Mouse (Mus musculus) G1E (cell line): ENCODE measurements around the gene Gosr1.

Experiments
- CTCF ChIP-seq: IDR thresholded peaks from 2 replicates; pipeline ENCODE4 v1.5.1; 2012; ENCODE audit warnings: low read depth, low read length, inconsistent platforms, mixed read lengths
- GATA1 ChIP-seq: IDR thresholded peaks from 2 replicates; pipeline ENCODE4 v1.6.1; 2012; ENCODE audit warnings: borderline replicate concordance, low read length, inconsistent platforms, mixed read lengths
- GATA2 ChIP-seq: IDR thresholded peaks from 2 replicates; pipeline ENCODE4 v1.6.1; 2012; ENCODE audit warnings: low read depth, low read length, inconsistent platforms, borderline replicate concordance
- POLR2AphosphoS5 ChIP-seq: IDR thresholded peaks from 2 replicates; pipeline ENCODE4 v1.6.1; 2012; ENCODE audit warnings: low read depth, low read length, inconsistent platforms; ENCODE audit not compliant: insufficient replicate concordance
- TAL1 ChIP-seq: conservative IDR thresholded peaks from 2 replicates; pipeline ENCODE4 v1.6.1; 2012; ENCODE audit warnings: low read depth, low read length, inconsistent platforms, mixed read lengths

DNA sequence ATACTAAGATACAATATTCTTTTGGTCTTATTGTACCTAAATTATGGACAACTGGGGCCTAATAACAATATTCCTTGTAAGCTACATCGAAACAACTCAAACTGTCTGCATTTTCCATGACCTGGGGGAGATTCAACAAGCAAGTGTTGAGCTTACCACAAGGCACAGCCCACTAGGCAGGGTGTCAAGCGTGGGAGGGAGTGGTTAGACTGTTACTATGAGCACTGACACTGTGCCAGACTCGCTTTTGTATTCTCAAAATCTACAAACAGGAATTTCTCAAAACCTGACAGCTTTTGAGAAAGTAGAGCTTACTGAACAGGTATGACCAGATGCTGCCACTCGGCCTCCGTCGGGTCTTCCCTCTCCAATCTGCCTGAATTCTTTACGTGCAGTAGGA, 28.0 kb upstream of the Gosr1 start:
- TF ChIP-seq CTCF (no peak), GATA1 (no peak), GATA2 (no peak), POLR2AphosphoS5 (no peak), TAL1 (no peak)
